Mouse (Mus musculus): ENCODE measurements around the gene Pik3r1. TPM values are rescaled to one million over a fixed set of nuclear protein-coding genes. Genes with fewer than 3 reads are reported as not detected.
A peak's percentile ranks its signal among the peaks of the same experiment; 100 is the strongest.

Gene Pik3r1
- polyA plus RNA-seq, 1 experiment from 2014 or later = 17.0 TPM

GRCm38 (mm10) chr13:101764111-101764510 lies 3.9 kb downstream of the Pik3r1 start:
- H3K4me1 ChIP-seq (ENCODE audit: control insufficient read depth, insufficient read depth, low read length) = no peaks in the 10 kb centered on the region; the same call in 1 of the 2 replicates
- no peak overlapping the region for H3K27ac ChIP-seq (replicated peaks; ENCODE audit: low read depth, low read length)
- no peak overlapping the region for H3K4me2 ChIP-seq (ENCODE audit: low read depth, low read length)

GRCm38 (mm10) chr13:101763676-101764075 lies 4.3 kb downstream of the Pik3r1 start:
- no peaks in the 10 kb centered on the region for H3K36me3 ChIP-seq (replicated peaks; ENCODE audit: control insufficient read depth, insufficient read depth, low read depth, low read length)
- H3K9me3 ChIP-seq (replicated peaks; ENCODE audit: control insufficient read depth, low read length) = no peaks in the 10 kb centered on the region
- H3K4me1 ChIP-seq (ENCODE audit: control insufficient read depth, insufficient read depth, low read length) = no peaks in the 10 kb centered on the region; the same call in 1 of the 2 replicates
- 86% methylated on average over 9 of the region's 9 CpGs for WGBS
- H3K4me2 ChIP-seq (ENCODE audit: low read depth, low read length) = no peak overlapping the region
- DNase-seq (ENCODE audit: low spot score) (no peak), ATAC-seq (replicated peaks; ENCODE audit: insufficient number of reproducible peaks, low FRiP score, low TSS enrichment, low read depth) (no peak)
- no peaks in the 10 kb centered on the region for H3K27me3 ChIP-seq (ENCODE audit: control insufficient read depth, insufficient read depth, low read length)
- no peak overlapping the region for H3K9ac ChIP-seq (replicated peaks; ENCODE audit: low read length)
- no peak overlapping the region for H3K27ac ChIP-seq (replicated peaks; ENCODE audit: low read depth, low read length)
- H3K4me3 ChIP-seq (ENCODE audit: low read depth, low read length) = no peak overlapping the region

More at GRCm38 (mm10) chr13:101764111-101764510, 3.9 kb downstream of the Pik3r1 start:
- H3K27me3 ChIP-seq (ENCODE audit: control insufficient read depth, insufficient read depth, low read length) = no peaks in the 10 kb centered on the region
- H3K9me3 ChIP-seq (replicated peaks; ENCODE audit: control insufficient read depth, low read length) = no peaks in the 10 kb centered on the region
- no peak overlapping the region for H3K9ac ChIP-seq (replicated peaks; ENCODE audit: low read length)
- 62% methylated on average over 5 of the region's 5 CpGs for WGBS
- DNase-seq (ENCODE audit: low spot score) (no peak), ATAC-seq (replicated peaks; ENCODE audit: insufficient number of reproducible peaks, low FRiP score, low TSS enrichment, low read depth) (no peak)
- no peaks in the 10 kb centered on the region for H3K36me3 ChIP-seq (replicated peaks; ENCODE audit: control insufficient read depth, insufficient read depth, low read depth, low read length)
- no peak overlapping the region for H3K4me3 ChIP-seq (ENCODE audit: low read depth, low read length)

- H3K27me3 ChIP-seq (ENCODE audit: control insufficient read depth, insufficient read depth, low read length) = no peaks in the 10 kb centered on the region
- H3K4me3 ChIP-seq (ENCODE audit: low read depth, low read length) = no peak overlapping the region
- no peak overlapping the region for H3K27ac ChIP-seq (replicated peaks; ENCODE audit: low read depth, low read length)
- WGBS = 85% methylated on average over 5 of the region's 5 CpGs
- H3K4me1 ChIP-seq (ENCODE audit: control insufficient read depth, insufficient read depth, low read length) = no peaks in the 10 kb centered on the region; the same call in 1 of the 2 replicates
- H3K9ac ChIP-seq (replicated peaks; ENCODE audit: low read length) = no peak overlapping the region
- DNase-seq (ENCODE audit: low spot score) = no peak
- no peak for ATAC-seq (replicated peaks; ENCODE audit: insufficient number of reproducible peaks, low FRiP score, low TSS enrichment, low read depth)
- no peaks in the 10 kb centered on the region for H3K9me3 ChIP-seq (replicated peaks; ENCODE audit: control insufficient read depth, low read length)
- H3K36me3 ChIP-seq (replicated peaks; ENCODE audit: control insufficient read depth, insufficient read depth, low read depth, low read length) = no peaks in the 10 kb centered on the region
- H3K4me2 ChIP-seq (ENCODE audit: low read depth, low read length) = no peak overlapping the region
These were observed 4.9 kb downstream of the Pik3r1 start for GRCm38 (mm10) chr13:101763149-101763548.

GRCm38 (mm10) chr13:101761617-101762016 lies 6.4 kb downstream of the Pik3r1 start:
- Histone ChIP-seq H3K27me3 (ENCODE audit: control insufficient read depth, insufficient read depth, low read length) (no peaks in the 10 kb centered on the region), H3K36me3 (replicated peaks; ENCODE audit: control insufficient read depth, insufficient read depth, low read depth, low read length) (no peaks in the 10 kb centered on the region), H3K9me3 (replicated peaks; ENCODE audit: control insufficient read depth, low read length) (no peaks in the 10 kb centered on the region), H3K27ac (replicated peaks; ENCODE audit: low read depth, low read length) (no peak overlapping the region), H3K4me1 (ENCODE audit: control insufficient read depth, insufficient read depth, low read length) (no peaks in the 10 kb centered on the region; the same call in 1 of the 2 replicates), H3K4me3 (ENCODE audit: low read depth, low read length) (no peak overlapping the region), H3K9ac (replicated peaks; ENCODE audit: low read length) (no peak overlapping the region), H3K4me2 (ENCODE audit: low read depth, low read length) (no peak overlapping the region)
- ATAC-seq (replicated peaks; ENCODE audit: insufficient number of reproducible peaks, low FRiP score, low TSS enrichment, low read depth) (no peak), DNase-seq (ENCODE audit: low spot score) (no peak)
- 52% methylated on average over 5 of the region's 5 CpGs for WGBS

GRCm38 (mm10) chr13:101760953-101761352 lies 7.1 kb downstream of the Pik3r1 start:
- H3K27ac ChIP-seq (replicated peaks; ENCODE audit: low read depth, low read length) = no peak overlapping the region
- no peaks in the 10 kb centered on the region for H3K27me3 ChIP-seq (ENCODE audit: control insufficient read depth, insufficient read depth, low read length)
- H3K9me3 ChIP-seq (replicated peaks; ENCODE audit: control insufficient read depth, low read length) = no peaks in the 10 kb centered on the region
- no peaks in the 10 kb centered on the region for H3K36me3 ChIP-seq (replicated peaks; ENCODE audit: control insufficient read depth, insufficient read depth, low read depth, low read length)
- no peak overlapping the region for H3K4me2 ChIP-seq (ENCODE audit: low read depth, low read length)
- DNase-seq (ENCODE audit: low spot score) (no peak), ATAC-seq (replicated peaks; ENCODE audit: insufficient number of reproducible peaks, low FRiP score, low TSS enrichment, low read depth) (no peak)
- 75% methylated on average over 3 of the region's 3 CpGs for WGBS
- no peaks in the 10 kb centered on the region; the same call in 1 of the 2 replicates for H3K4me1 ChIP-seq (ENCODE audit: control insufficient read depth, insufficient read depth, low read length)
- H3K4me3 ChIP-seq (ENCODE audit: low read depth, low read length) = no peak overlapping the region
- no peak overlapping the region for H3K9ac ChIP-seq (replicated peaks; ENCODE audit: low read length)

GRCm38 (mm10) chr13:101760001-101760687 lies 7.9 kb downstream of the Pik3r1 start:
- Histone ChIP-seq H3K4me1 (ENCODE audit: control insufficient read depth, insufficient read depth, low read length) (no peaks in the 10 kb centered on the region; the same call in 1 of the 2 replicates), H3K27me3 (ENCODE audit: control insufficient read depth, insufficient read depth, low read length) (no peaks in the 10 kb centered on the region), H3K4me2 (ENCODE audit: low read depth, low read length) (no peak overlapping the region), H3K9me3 (replicated peaks; ENCODE audit: control insufficient read depth, low read length) (no peaks in the 10 kb centered on the region), H3K9ac (replicated peaks; ENCODE audit: low read length) (no peak overlapping the region), H3K4me3 (ENCODE audit: low read depth, low read length) (no peak overlapping the region), H3K36me3 (replicated peaks; ENCODE audit: control insufficient read depth, insufficient read depth, low read depth, low read length) (no peaks in the 10 kb centered on the region), H3K27ac (replicated peaks; ENCODE audit: low read depth, low read length) (no peak overlapping the region)
- WGBS = 41% methylated on average over 8 of the region's 8 CpGs
- peak; percentile 64 for DNase-seq (ENCODE audit: low spot score)
- no peak for ATAC-seq (replicated peaks; ENCODE audit: insufficient number of reproducible peaks, low FRiP score, low TSS enrichment, low read depth)

- Histone ChIP-seq H3K9ac (replicated peaks; ENCODE audit: low read length) (no peak overlapping the region), H3K27ac (replicated peaks; ENCODE audit: low read depth, low read length) (no peak overlapping the region), H3K4me1 (ENCODE audit: control insufficient read depth, insufficient read depth, low read length) (no peaks in the 10 kb centered on the region; the same call in 1 of the 2 replicates), H3K36me3 (replicated peaks; ENCODE audit: control insufficient read depth, insufficient read depth, low read depth, low read length) (no peaks in the 10 kb centered on the region; the same call in 1 of the 2 replicates), H3K4me3 (ENCODE audit: low read depth, low read length) (no peak overlapping the region), H3K9me3 (replicated peaks; ENCODE audit: control insufficient read depth, low read length) (no peaks in the 10 kb centered on the region), H3K27me3 (ENCODE audit: control insufficient read depth, insufficient read depth, low read length) (no peaks in the 10 kb centered on the region), H3K4me2 (ENCODE audit: low read depth, low read length) (no peak overlapping the region)
- 33% methylated on average over 3 of the region's 3 CpGs for WGBS
- no peak for ATAC-seq (replicated peaks; ENCODE audit: insufficient number of reproducible peaks, low FRiP score, low TSS enrichment, low read depth)
- DNase-seq (ENCODE audit: low spot score) = no peak
These were observed 8.6 kb downstream of the Pik3r1 start for GRCm38 (mm10) chr13:101759281-101759871.

GRCm38 (mm10) chr13:101757801-101758422 lies 10.1 kb downstream of the Pik3r1 start:
- no peaks in the 10 kb centered on the region for H3K27me3 ChIP-seq (ENCODE audit: control insufficient read depth, insufficient read depth, low read length)
- no peak for DNase-seq (ENCODE audit: low spot score)
- no peak overlapping the region for H3K27ac ChIP-seq (replicated peaks; ENCODE audit: low read depth, low read length)
- H3K4me2 ChIP-seq (ENCODE audit: low read depth, low read length) = no peak overlapping the region
- no peaks in the 10 kb centered on the region for H3K9me3 ChIP-seq (replicated peaks; ENCODE audit: control insufficient read depth, low read length)
- H3K36me3 ChIP-seq (replicated peaks; ENCODE audit: control insufficient read depth, insufficient read depth, low read depth, low read length) = no peaks in the 10 kb centered on the region; the same call in none of the 2 replicates
- no peak overlapping the region for H3K9ac ChIP-seq (replicated peaks; ENCODE audit: low read length)
- no peak overlapping the region for H3K4me3 ChIP-seq (ENCODE audit: low read depth, low read length)
- H3K4me1 ChIP-seq (ENCODE audit: control insufficient read depth, insufficient read depth, low read length) = no peaks in the 10 kb centered on the region; the same call in 1 of the 2 replicates
- ATAC-seq (replicated peaks; ENCODE audit: insufficient number of reproducible peaks, low FRiP score, low TSS enrichment, low read depth) = no peak
- WGBS = 75% methylated on average over 22 of the region's 22 CpGs

All from embryonic facial prominence, embryonic 11.5 days (tissue).